Mouse (Mus musculus): ENCODE data around the gene Lhfpl2. TPM values are rescaled to one million over a fixed set of nuclear protein-coding genes. Genes with fewer than 3 reads are reported as not detected.

Lhfpl2 gene
- polyA plus RNA-seq, 1 experiment, result 2.5 TPM

DNA sequence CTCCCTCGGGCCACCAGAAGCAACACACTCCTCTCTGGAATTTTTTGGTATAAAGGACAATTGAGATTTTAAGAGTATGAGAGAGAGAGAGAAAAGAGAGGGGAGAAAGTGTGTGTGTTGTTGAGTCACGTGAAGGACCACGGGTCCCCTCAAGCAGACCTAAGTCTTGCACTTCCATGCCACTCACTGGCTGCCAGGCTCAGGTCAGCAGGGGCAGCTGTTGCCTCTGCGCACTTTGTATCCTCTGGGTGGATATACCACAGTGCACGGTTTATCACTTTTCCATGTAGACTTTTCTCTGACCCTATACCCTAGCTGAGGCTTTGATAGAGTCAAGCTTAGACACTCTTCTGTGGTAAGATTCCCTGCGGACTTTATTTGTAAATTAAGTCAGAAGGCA lies 128.0 kb downstream of the Lhfpl2 start:
- no peak for TF ChIP-seq CTCF (IDR thresholded peaks at IDR 0.05; ENCODE audit: control insufficient read depth, insufficient read depth, insufficient replicate concordance, low read depth, low read length)
- no peak for TF ChIP-seq POLR2A (IDR thresholded peaks at IDR 0.05; ENCODE audit: control insufficient read depth, low read depth, low read length)
- H3K4me1 ChIP-seq (ENCODE audit: control insufficient read depth, insufficient read depth, low read length), result no peaks in the 10 kb centered on the region; the same call in 1 of the 2 replicates

DNA sequence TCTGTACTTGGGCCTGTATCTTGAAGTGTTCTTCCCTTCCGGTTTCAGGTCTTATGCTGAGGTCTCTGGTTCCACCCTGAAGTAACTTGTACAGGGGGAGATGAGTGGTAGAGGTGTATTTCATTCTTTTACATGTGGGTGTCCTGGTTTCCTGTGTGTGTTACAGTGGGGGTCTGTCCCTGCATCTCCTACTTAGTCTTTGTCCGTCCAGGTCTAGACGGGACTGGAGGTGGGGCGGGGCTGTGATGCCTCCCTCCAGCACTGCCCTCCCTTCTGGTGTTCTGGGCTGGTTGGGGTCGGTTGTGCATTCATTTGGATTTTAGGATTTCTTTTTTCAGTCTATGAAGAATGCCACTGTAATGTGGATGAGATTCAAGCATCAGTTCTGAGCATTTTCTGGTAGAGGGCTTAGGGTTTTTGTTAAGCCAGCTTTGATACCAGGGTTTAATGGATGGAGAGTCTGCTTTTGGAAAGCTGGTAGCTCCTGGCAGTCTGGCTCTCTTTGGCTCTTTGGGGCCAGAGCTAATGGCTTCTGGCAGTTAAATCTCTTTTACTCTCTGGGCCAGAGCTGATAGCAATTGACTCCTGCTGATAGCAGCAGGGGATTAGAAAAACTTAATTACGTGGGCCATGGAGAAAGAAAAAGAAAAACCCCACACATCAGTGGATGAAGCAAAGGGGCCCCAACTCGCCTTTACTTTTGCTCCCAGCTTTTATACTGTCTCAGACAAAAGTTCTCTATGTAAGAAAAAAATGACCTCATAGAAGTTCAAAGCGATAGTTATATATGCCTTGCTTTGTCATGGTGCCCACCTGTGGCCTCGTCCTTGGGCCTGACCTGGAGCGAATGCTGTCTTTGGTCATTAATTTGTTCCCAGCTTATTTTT lies 130.8 kb downstream of the Lhfpl2 start:
- TF ChIP-seq CTCF (IDR thresholded peaks at IDR 0.05; ENCODE audit: control insufficient read depth, insufficient read depth, insufficient replicate concordance, low read depth, low read length) (no peak), POLR2A (IDR thresholded peaks at IDR 0.05; ENCODE audit: control insufficient read depth, low read depth, low read length) (no peak)
- Histone ChIP-seq H3K4me1 (ENCODE audit: control insufficient read depth, insufficient read depth, low read length) (no peaks in the 10 kb centered on the region; the same call in 1 of the 2 replicates), H3K27me3 (ENCODE audit: control insufficient read depth, insufficient read depth, low read length) (no peaks in the 10 kb centered on the region), H3K4me3 (ENCODE audit: control insufficient read depth, low read depth, low read length) (no peak overlapping the region), H3K27ac (ENCODE audit: control insufficient read depth, insufficient read depth, low read depth, low read length) (no peak overlapping the region), H3K36me3 (ENCODE audit: control insufficient read depth, insufficient read depth, low read length) (no peaks in the 10 kb centered on the region)

More for the DNA sequence above, 128.0 kb downstream of the Lhfpl2 start:
- no peaks in the 10 kb centered on the region for H3K36me3 ChIP-seq (ENCODE audit: control insufficient read depth, insufficient read depth, low read length)
- H3K4me3 ChIP-seq (ENCODE audit: control insufficient read depth, low read depth, low read length), result no peak overlapping the region
- H3K27me3 ChIP-seq (ENCODE audit: control insufficient read depth, insufficient read depth, low read length), result no peaks in the 10 kb centered on the region
- no peak overlapping the region for H3K27ac ChIP-seq (ENCODE audit: control insufficient read depth, insufficient read depth, low read depth, low read length)

DNA sequence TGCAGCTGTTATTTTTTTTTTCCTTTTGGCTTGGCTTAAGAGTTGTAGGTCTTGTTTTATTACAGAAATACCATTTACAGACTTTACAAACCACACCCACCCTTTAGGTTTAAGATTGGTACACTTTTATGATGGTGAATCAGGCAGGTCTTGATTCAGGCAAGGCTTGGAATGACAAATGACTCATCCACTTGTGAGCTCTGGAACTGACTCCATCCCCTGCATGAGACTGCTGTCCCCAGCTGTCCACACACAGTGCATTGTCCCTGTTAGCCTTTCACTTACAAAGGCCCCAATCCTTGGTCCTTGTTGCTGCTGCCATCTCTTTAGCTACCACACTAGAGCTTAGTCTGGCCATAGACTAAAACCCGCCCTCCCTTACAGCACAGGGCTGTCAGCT lies 132.8 kb downstream of the Lhfpl2 start:
- TF ChIP-seq CTCF (IDR thresholded peaks at IDR 0.05; ENCODE audit: control insufficient read depth, insufficient read depth, insufficient replicate concordance, low read depth, low read length) (no peak), POLR2A (IDR thresholded peaks at IDR 0.05; ENCODE audit: control insufficient read depth, low read depth, low read length) (no peak)
- no peaks in the 10 kb centered on the region for H3K36me3 ChIP-seq (ENCODE audit: control insufficient read depth, insufficient read depth, low read length)
- H3K27ac ChIP-seq (ENCODE audit: control insufficient read depth, insufficient read depth, low read depth, low read length), result no peak overlapping the region
- H3K4me1 ChIP-seq (ENCODE audit: control insufficient read depth, insufficient read depth, low read length), result no peaks in the 10 kb centered on the region; the same call in 1 of the 2 replicates
- H3K27me3 ChIP-seq (ENCODE audit: control insufficient read depth, insufficient read depth, low read length), result no peaks in the 10 kb centered on the region
- H3K4me3 ChIP-seq (ENCODE audit: control insufficient read depth, low read depth, low read length), result no peak overlapping the region

GRCm38 (mm10) chr13:94193227-94193626 lies 135.6 kb downstream of the Lhfpl2 start:
- H3K27ac ChIP-seq (ENCODE audit: control insufficient read depth, insufficient read depth, low read depth, low read length), result no peak overlapping the region
- TF ChIP-seq CTCF (IDR thresholded peaks at IDR 0.05; ENCODE audit: control insufficient read depth, insufficient read depth, insufficient replicate concordance, low read depth, low read length), result no peak
- TF ChIP-seq POLR2A (IDR thresholded peaks at IDR 0.05; ENCODE audit: control insufficient read depth, low read depth, low read length), result no peak
- no peaks in the 10 kb centered on the region for H3K4me1 ChIP-seq (ENCODE audit: control insufficient read depth, insufficient read depth, low read length)
- H3K4me3 ChIP-seq (ENCODE audit: control insufficient read depth, low read depth, low read length), result no peak overlapping the region
- H3K36me3 ChIP-seq (ENCODE audit: control insufficient read depth, insufficient read depth, low read length), result no peaks in the 10 kb centered on the region
- H3K27me3 ChIP-seq (ENCODE audit: control insufficient read depth, insufficient read depth, low read length), result no peaks in the 10 kb centered on the region

DNA sequence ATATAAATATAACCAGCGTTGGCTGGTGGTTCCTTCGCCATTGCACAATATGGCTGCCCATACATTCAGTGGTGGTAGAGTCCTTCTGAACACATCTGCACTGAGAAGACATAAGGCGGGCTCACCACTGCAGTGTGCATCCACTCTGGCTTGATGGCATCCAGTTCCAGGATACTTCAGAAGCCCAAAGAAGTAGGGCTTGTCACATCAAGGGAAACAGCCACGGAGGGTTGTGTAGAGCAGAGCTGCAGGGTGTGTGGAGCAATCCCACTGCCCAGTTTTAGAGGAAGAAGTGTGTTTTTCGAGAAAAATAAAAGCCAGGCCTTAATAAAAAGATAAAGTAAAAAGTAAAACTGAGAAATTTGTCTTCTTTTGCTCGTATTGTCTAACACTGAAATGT lies 141.0 kb downstream of the Lhfpl2 start:
- no peak for TF ChIP-seq POLR2A (IDR thresholded peaks at IDR 0.05; ENCODE audit: control insufficient read depth, low read depth, low read length)
- Histone ChIP-seq H3K4me1 (ENCODE audit: control insufficient read depth, insufficient read depth, low read length) (no peaks in the 10 kb centered on the region), H3K4me3 (ENCODE audit: control insufficient read depth, low read depth, low read length) (no peak overlapping the region), H3K27ac (ENCODE audit: control insufficient read depth, insufficient read depth, low read depth, low read length) (no peak overlapping the region), H3K27me3 (ENCODE audit: control insufficient read depth, insufficient read depth, low read length) (no peaks in the 10 kb centered on the region), H3K36me3 (ENCODE audit: control insufficient read depth, insufficient read depth, low read length) (no peaks in the 10 kb centered on the region)

DNA sequence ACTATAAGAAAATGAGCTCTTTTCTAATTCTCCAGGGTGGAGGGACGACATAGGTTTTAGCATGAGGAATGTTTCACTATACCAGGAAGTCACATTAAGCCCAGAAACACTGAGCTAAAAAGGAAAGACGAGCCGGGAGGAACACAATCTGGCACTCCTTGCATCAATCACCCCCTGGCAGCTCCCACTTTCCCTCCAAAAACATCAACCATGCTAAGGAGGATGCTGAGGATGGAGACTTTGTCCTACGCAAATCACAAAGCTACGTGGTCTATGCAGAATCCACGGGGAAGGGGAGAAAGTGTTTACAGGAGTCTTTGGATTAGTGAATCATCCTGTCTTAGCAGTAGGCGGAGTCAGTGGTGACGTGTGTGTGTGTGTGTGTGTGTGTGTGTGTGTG lies 142.2 kb downstream of the Lhfpl2 start:
- Histone ChIP-seq H3K4me3 (ENCODE audit: control insufficient read depth, low read depth, low read length) (no peak overlapping the region), H3K4me1 (ENCODE audit: control insufficient read depth, insufficient read depth, low read length) (no peaks in the 10 kb centered on the region), H3K27ac (ENCODE audit: control insufficient read depth, insufficient read depth, low read depth, low read length) (no peak overlapping the region), H3K36me3 (ENCODE audit: control insufficient read depth, insufficient read depth, low read length) (no peaks in the 10 kb centered on the region), H3K27me3 (ENCODE audit: control insufficient read depth, insufficient read depth, low read length) (no peaks in the 10 kb centered on the region)
- TF ChIP-seq CTCF (IDR thresholded peaks at IDR 0.05; ENCODE audit: control insufficient read depth, insufficient read depth, insufficient replicate concordance, low read depth, low read length) (no peak), POLR2A (IDR thresholded peaks at IDR 0.05; ENCODE audit: control insufficient read depth, low read depth, low read length) (no peak)

DNA sequence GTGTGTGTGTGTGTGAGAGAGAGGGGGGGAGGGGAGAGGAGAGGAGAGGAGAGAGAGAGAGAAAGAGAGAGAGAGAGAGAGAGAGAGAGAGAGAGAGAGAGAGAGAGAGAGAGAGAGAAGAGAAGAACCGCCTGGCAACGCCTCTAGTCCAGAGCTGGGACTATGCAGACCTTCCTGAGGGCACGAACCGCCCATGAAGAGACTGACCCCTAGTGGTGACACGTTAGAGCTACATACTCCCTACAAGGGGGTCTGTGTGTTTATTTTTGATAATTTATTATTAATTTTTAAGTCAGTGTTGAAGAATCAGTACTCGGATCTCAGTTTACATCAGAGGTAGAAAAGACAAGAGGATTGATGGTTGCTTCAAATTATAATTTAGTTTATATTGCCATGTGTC lies 147.6 kb downstream of the Lhfpl2 start:
- no peak overlapping the region for H3K27ac ChIP-seq (ENCODE audit: control insufficient read depth, insufficient read depth, low read depth, low read length)
- TF ChIP-seq CTCF (IDR thresholded peaks at IDR 0.05; ENCODE audit: control insufficient read depth, insufficient read depth, insufficient replicate concordance, low read depth, low read length), result peak; percentile 58; the same call in 1 of the 2 replicates
- TF ChIP-seq POLR2A (IDR thresholded peaks at IDR 0.05; ENCODE audit: control insufficient read depth, low read depth, low read length), result no peak
- no peak overlapping the region for H3K4me3 ChIP-seq (ENCODE audit: control insufficient read depth, low read depth, low read length)
- H3K4me1 ChIP-seq (ENCODE audit: control insufficient read depth, insufficient read depth, low read length), result no peaks in the 10 kb centered on the region; the same call in 1 of the 2 replicates
- H3K27me3 ChIP-seq (ENCODE audit: control insufficient read depth, insufficient read depth, low read length), result no peaks in the 10 kb centered on the region
- H3K36me3 ChIP-seq (ENCODE audit: control insufficient read depth, insufficient read depth, low read length), result no peaks in the 10 kb centered on the region; the same call in 1 of the 2 replicates

Data from testis, adult 2 months (tissue).